ENCODE assay signal across 21 mouse cellular contexts in the genomic region with DNA sequence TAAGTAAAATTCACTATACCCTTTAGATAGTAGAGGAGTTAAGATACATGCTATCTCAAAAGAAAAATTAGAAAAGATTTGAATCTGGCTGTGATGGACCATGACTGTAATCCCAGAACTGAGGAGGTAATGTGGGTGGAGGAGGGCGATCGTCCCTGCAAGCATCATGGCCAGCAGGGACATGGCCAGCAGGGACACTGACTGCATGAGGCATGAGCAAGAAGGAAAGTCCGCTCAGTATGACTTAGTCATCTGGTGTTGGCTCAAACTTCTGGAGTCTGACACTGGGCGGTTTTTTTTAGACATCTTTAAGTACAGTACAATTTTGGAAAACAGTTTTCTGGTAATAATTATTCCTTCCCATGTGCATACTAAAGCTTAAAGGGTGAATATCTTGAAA. TPM values are rescaled to one million over a fixed set of nuclear protein-coding genes. Genes with fewer than 3 reads are reported as not detected.
DNase-seq lines count a peak whose midpoint lies in the region; ATAC-seq and TF ChIP-seq lines count a peak whose summit lies in the region.
"Had no signal": no experiment of that assay in that cellular context is flagged by ENCODE, and none has a peak within 500 bp of the region (broad histone marks: within the 10 kb centered on the region; RNA-seq: fewer than 3 reads in every experiment).

No protein-coding gene starts in this region.

- no peaks in the 10 kb centered on the region for H3K27me3 ChIP-seq in heart, embryonic 10.5 days (ENCODE audit: insufficient read depth, poor library complexity, severe bottlenecking)
- H3K27me3 ChIP-seq in liver, embryonic 14.5 days (ENCODE audit: control insufficient read depth, insufficient read depth, low read length), result no peaks in the 10 kb centered on the region; the same call in 1 of the 2 replicates
- no peaks in the 10 kb centered on the region for H3K27me3 ChIP-seq in hindbrain, embryonic 12.5 days
- H3K27me3 ChIP-seq: embryonic facial prominence, embryonic 12.5 days; forebrain, embryonic 12.5 days; heart, embryonic 13.5 days; Patski had no signal

- no peaks in the 10 kb centered on the region for H3K9me3 ChIP-seq in heart, embryonic 10.5 days
- no peaks in the 10 kb centered on the region; the same call in 1 of the 2 replicates for H3K9me3 ChIP-seq in liver, embryonic 14.5 days (ENCODE audit: control insufficient read depth, low read length)
- no peaks in the 10 kb centered on the region for H3K9me3 ChIP-seq in hindbrain, embryonic 12.5 days (replicated peaks)
- H3K9me3 ChIP-seq: embryonic facial prominence, embryonic 12.5 days; forebrain, embryonic 12.5 days had no signal

- WGBS in heart, embryonic 10.5 days, result 80% methylated on average over 4 of the region's 4 CpGs
- WGBS in liver, embryonic 14.5 days (ENCODE audit: insufficient replicate concordance), result 69% methylated on average over 4 of the region's 4 CpGs
- 83% methylated on average over 4 of the region's 4 CpGs for WGBS in hindbrain, embryonic 12.5 days

- H3K4me3 ChIP-seq in heart, embryonic 10.5 days, result no peak overlapping the region
- no peak overlapping the region for H3K4me3 ChIP-seq in liver, embryonic 14.5 days (ENCODE audit: insufficient read depth in 1 of 2, low read depth in 2 of 2, low read length in 2 of 2)
- no peak overlapping the region for H3K4me3 ChIP-seq in hindbrain, embryonic 12.5 days
- H3K4me3 ChIP-seq: embryonic facial prominence, embryonic 12.5 days; forebrain, embryonic 12.5 days; heart, embryonic 13.5 days had no signal

- intact Hi-C loops in left cerebral cortex, postnatal 36 days (cut with DNase I), result no loop called here

- no peak for TF ChIP-seq CTCF in liver, embryonic 14.5 days (IDR thresholded peaks at IDR 0.05; ENCODE audit: low read depth)

- no peak overlapping the region for H3K9ac ChIP-seq in liver, embryonic 14.5 days (replicated peaks)
- no peak overlapping the region for H3K9ac ChIP-seq in hindbrain, embryonic 12.5 days
- H3K9ac ChIP-seq: embryonic facial prominence, embryonic 12.5 days; forebrain, embryonic 12.5 days; heart, embryonic 13.5 days had no signal

- no peak for TF ChIP-seq EP300 in liver, embryonic 14.5 days (IDR thresholded peaks at IDR 0.05; ENCODE audit: low read depth)

- 0 out of 2 replicates have a peak, but pooled peaks cover 6% of the 10 kb centered on the region for H3K4me1 ChIP-seq in heart, embryonic 10.5 days
- H3K4me1 ChIP-seq in liver, embryonic 14.5 days (replicated peaks; ENCODE audit: control insufficient read depth in 2 of 2, insufficient read depth in 2 of 2, low read length in 1 of 2), result peaks cover 6 to 20% of the 10 kb centered on the region in 2 experiments
- peaks cover 1% of the 10 kb centered on the region; the same call in 1 of the 2 replicates for H3K4me1 ChIP-seq in hindbrain, embryonic 12.5 days
- H3K4me1 ChIP-seq: embryonic facial prominence, embryonic 12.5 days; heart, embryonic 13.5 days had no signal

- peak; percentile 31; the same call in 1 of the 2 replicates for ATAC-seq in liver, embryonic 14.5 days (ENCODE audit: insufficient read depth)
- ATAC-seq in hindbrain, embryonic 12.5 days (ENCODE audit: low FRiP score), result no peak
- ATAC-seq: activated CD4-positive, CD25-positive, alpha-beta regulatory T cell, adult 4 months; forebrain, embryonic 16.5 days; hindbrain, embryonic 16.5 days; inflammation-experienced regulatory T-cells, adult 6 months; Patski had no signal

- H3K36me3 ChIP-seq in heart, embryonic 10.5 days, result no peaks in the 10 kb centered on the region
- H3K36me3 ChIP-seq in liver, embryonic 14.5 days (replicated peaks; ENCODE audit: control insufficient read depth, insufficient read depth, low read depth), result no peaks in the 10 kb centered on the region
- no peaks in the 10 kb centered on the region for H3K36me3 ChIP-seq in hindbrain, embryonic 12.5 days
- H3K36me3 ChIP-seq: embryonic facial prominence, embryonic 12.5 days; forebrain, embryonic 12.5 days; heart, embryonic 13.5 days had no signal

- DNase-seq in heart, adult 11 months, result peak; percentile 73
- DNase-seq in heart, embryonic 10.5 days (ENCODE audit: low spot score), result no peak
- DNase-seq in 3134 (ENCODE audit: extremely low read depth, insufficient read length, low spot score), result peak; percentile 53
- DNase-seq in 3T3-L1 (ENCODE audit: low read depth, low spot score), result peak; percentile 82
- DNase-seq in liver, embryonic 14.5 days (ENCODE audit: low read depth in 3 of 3, low spot score in 3 of 3), result no peak
- no peak for DNase-seq in left cerebral cortex, postnatal 36 days (ENCODE audit: low spot score in 2 of 2)
- DNase-seq in spleen, postnatal 14 days (ENCODE audit: low spot score in 2 of 2), result no peak
- DNase-seq: cerebellum, adult 11 months; cerebellum, adult 9-10 months; cerebellum, postnatal 25 days; gastrocnemius, postnatal 14 days; heart, postnatal 36 days had no signal

- no peak overlapping the region for H3K4me2 ChIP-seq in liver, embryonic 14.5 days (ENCODE audit: low read depth)
- no peak overlapping the region for H3K4me2 ChIP-seq in hindbrain, embryonic 12.5 days (replicated peaks)
- H3K4me2 ChIP-seq: embryonic facial prominence, embryonic 12.5 days; forebrain, embryonic 12.5 days; heart, embryonic 13.5 days had no signal

- no peak overlapping the region for H3K27ac ChIP-seq in heart, embryonic 10.5 days
- peak overlapping the region; percentile 35 for H3K27ac ChIP-seq in liver, embryonic 14.5 days
- no peak overlapping the region for H3K27ac ChIP-seq in hindbrain, embryonic 12.5 days
- H3K27ac ChIP-seq: embryonic facial prominence, embryonic 12.5 days; forebrain, embryonic 12.5 days; heart, embryonic 13.5 days had no signal

RNA-seq across cellular contexts. Expression of a gene that starts 16.5 kb away (rescaled TPM):
- 15.2 and 16.1 TPM in 2 replicates for polyA plus RNA-seq in heart, embryonic 10.5 days (2016; fragmentation: Nextera tagmentation; extraction: Ambion mirVana)
- polyA plus RNA-seq in liver, embryonic 14.5 days (2012; rRNA removed), result 2.8 and 3.5 TPM in 2 replicates
- 5.2 and 8.4 TPM in 2 replicates for polyA plus RNA-seq in liver, embryonic 14.5 days (2014; fragmentation: Nextera tagmentation; extraction: Ambion mirVana)
- total RNA-seq in left cerebral cortex, postnatal 36 days (2021), result 10 to 100 TPM; 28.8 to 32.0 TPM
- polyA plus RNA-seq in hindbrain, embryonic 12.5 days (2016; fragmentation: Nextera tagmentation; extraction: Ambion mirVana), result 17.3 and 18.2 TPM in 2 replicates

RNA-seq across cellular contexts. Expression of a gene that starts 29.5 kb away (rescaled TPM):
- polyA plus RNA-seq in heart, embryonic 10.5 days (2016; fragmentation: Nextera tagmentation; extraction: Ambion mirVana), result 26.1 and 30.6 TPM in 2 replicates
- polyA plus RNA-seq in liver, embryonic 14.5 days (2012; rRNA removed), result 4.8 and 6.6 TPM in 2 replicates
- 9.0 and 9.8 TPM in 2 replicates for polyA plus RNA-seq in liver, embryonic 14.5 days (2014; fragmentation: Nextera tagmentation; extraction: Ambion mirVana)
- 10 to 100 TPM; 40.5 to 42.1 TPM for total RNA-seq in left cerebral cortex, postnatal 36 days (2021)
- polyA plus RNA-seq in hindbrain, embryonic 12.5 days (2016; fragmentation: Nextera tagmentation; extraction: Ambion mirVana), result 45.4 and 48.3 TPM in 2 replicates

Comparison
In these comparisons a context has a peak if more than half of its experiments do, and no peak if none do; other contexts are left out.
1. DNase-seq: peak in heart, adult 11 months (single experiment), 3134 (single experiment) and 3T3-L1 (single experiment); none in heart, embryonic 10.5 days (single experiment), liver, embryonic 14.5 days (0 of 3), left cerebral cortex, postnatal 36 days (0 of 2) and spleen, postnatal 14 days (0 of 2).